In the genomic region with DNA sequence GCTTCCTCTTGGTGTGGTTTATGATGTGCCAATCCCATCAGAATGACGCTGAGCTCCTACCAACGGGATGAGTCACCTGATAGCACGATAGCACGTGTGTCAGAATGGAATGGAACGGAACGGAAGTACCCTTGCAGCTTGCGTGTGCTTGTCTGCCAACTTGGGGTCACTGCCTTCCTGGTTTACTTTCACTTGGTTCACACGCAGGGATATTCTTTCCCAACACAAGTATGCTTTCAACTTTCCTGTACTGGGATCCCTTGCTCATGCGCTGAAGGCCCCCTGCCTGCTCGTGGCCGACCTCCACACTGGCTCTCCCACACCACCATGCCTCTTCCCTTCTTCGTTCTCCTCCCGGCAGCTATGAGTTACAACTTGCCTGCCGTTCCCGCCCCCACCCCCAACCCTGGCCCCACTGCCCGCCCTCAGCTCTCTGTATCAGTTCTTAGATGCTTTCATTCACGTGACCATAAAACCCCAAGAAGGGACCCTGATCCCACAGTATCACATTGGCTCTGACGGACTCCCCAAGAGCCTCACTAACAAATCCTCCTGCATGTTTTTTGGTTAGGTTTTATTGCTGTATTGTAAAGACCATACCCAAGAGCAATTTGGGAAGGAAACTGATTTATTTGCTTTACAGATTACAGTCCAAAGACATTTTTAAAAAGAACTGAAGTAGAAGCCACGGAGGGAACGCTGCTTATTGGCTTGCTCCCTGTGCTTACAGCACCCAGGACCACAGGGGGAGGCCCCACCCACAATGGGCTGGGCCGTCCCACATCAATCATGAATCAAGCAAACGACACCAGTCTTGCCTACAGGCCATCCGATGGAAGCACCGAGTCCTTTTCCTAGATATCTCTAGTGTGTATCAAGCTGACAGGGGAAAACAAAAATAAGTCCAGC, we compare ENCODE assay signal across 8 mouse cellular contexts. TPM values are rescaled to one million over a fixed set of nuclear protein-coding genes. Genes with fewer than 3 reads are reported as not detected.
A peak's percentile ranks its signal among the peaks of the same experiment; 100 is the strongest.
DNase-seq lines count a peak whose midpoint lies in the region; ATAC-seq and TF ChIP-seq lines count a peak whose summit lies in the region.

No protein-coding gene starts in this region.

- H3K9me3 ChIP-seq in lung, embryonic 16.5 days (ENCODE audit: control insufficient read depth, low read length): no peaks in the 10 kb centered on the region

- no peaks in the 10 kb centered on the region for H3K27me3 ChIP-seq in lung, embryonic 16.5 days (ENCODE audit: control insufficient read depth, insufficient read depth, low read depth, low read length)

- H3K9ac ChIP-seq in lung, embryonic 16.5 days (ENCODE audit: low read length): peak overlapping the region; percentile 12; the same call in 1 of the 2 replicates

- peaks cover 2% of the 10 kb centered on the region; the same call in 1 of the 2 replicates for H3K36me3 ChIP-seq in lung, embryonic 16.5 days (ENCODE audit: control insufficient read depth, insufficient read depth, low read length)

- peak overlapping the region; percentile 92 for H3K27ac ChIP-seq in bone marrow macrophage, adult 2 months (ENCODE audit: insufficient read depth, low read depth, low read length)
- H3K27ac ChIP-seq in lung, embryonic 16.5 days (ENCODE audit: low read length): peak overlapping the region; percentile 55

- H3K4me3 ChIP-seq in bone marrow macrophage, adult 2 months (ENCODE audit: insufficient read depth, low read length): peak overlapping the region; percentile 60
- peak overlapping the region; percentile 89 for H3K4me3 ChIP-seq in lung, embryonic 16.5 days (ENCODE audit: low read length)

- H3K4me2 ChIP-seq in lung, embryonic 16.5 days (ENCODE audit: low read depth, low read length): peak overlapping the region; percentile 59

- H3K4me1 ChIP-seq in bone marrow macrophage, adult 2 months (ENCODE audit: control insufficient read depth, insufficient read depth, low read length): peaks cover 16% of the 10 kb centered on the region
- peaks cover 16% of the 10 kb centered on the region for H3K4me1 ChIP-seq in lung, embryonic 16.5 days (replicated peaks; ENCODE audit: control insufficient read depth, insufficient read depth, low read length)

- peak; percentile 79 for DNase-seq in ES-CJ7 (ENCODE audit: low read depth, low spot score)
- peak; percentile 19 for DNase-seq in forelimb bud, embryonic 11.5 days (ENCODE audit: low read depth, low spot score)
- peak; percentile 34 for DNase-seq in kidney, adult 18-20 months
- no peak for DNase-seq in right cerebral cortex, adult 2 months (ENCODE audit: low spot score in 2 of 2)

- peak; percentile 82 for ATAC-seq in lung, embryonic 16.5 days (ENCODE audit: low read depth)
- peak; percentile 59 for ATAC-seq in neutrophil, adult 5-6 weeks (ENCODE audit: extremely low read depth, insufficient number of reproducible peaks, low FRiP score, poor library complexity, severe bottlenecking)
- ATAC-seq in frontal cortex, adult (ENCODE audit: low TSS enrichment): no peak

- WGBS in lung, embryonic 16.5 days: 19% methylated on average over 24 of the region's 24 CpGs

- TF ChIP-seq POLR2A in bone marrow macrophage, adult 2 months (IDR thresholded peaks at IDR 0.05; ENCODE audit: borderline replicate concordance, low read depth, low read length): no peak

- no peak for TF ChIP-seq CTCF in bone marrow macrophage, adult 2 months (IDR thresholded peaks at IDR 0.05; ENCODE audit: low read depth, low read length)

RNA-seq across cellular contexts. Expression of gene Tfip11, which starts 1.3 kb away (rescaled TPM):
- 26.4 and 28.4 TPM in 2 replicates for polyA plus RNA-seq in bone marrow macrophage, adult 2 months (2012; ENCODE audit: insufficient read depth, insufficient read length, missing spikeins)
- 31.1 TPM in 2 replicates for polyA plus RNA-seq in lung, embryonic 16.5 days (2015; fragmentation: Nextera tagmentation; extraction: Ambion mirVana)
- 25.7 and 34.3 TPM in 2 replicates for total RNA-seq in neutrophil, adult 5-6 weeks (2017)

RNA-seq across cellular contexts. Expression of gene Srrd, which starts 17.9 kb away (rescaled TPM):
- 32.3 and 37.4 TPM in 2 replicates for polyA plus RNA-seq in bone marrow macrophage, adult 2 months (2012; ENCODE audit: insufficient read depth, insufficient read length, missing spikeins)
- 34.5 and 36.8 TPM in 2 replicates for polyA plus RNA-seq in lung, embryonic 16.5 days (2015; fragmentation: Nextera tagmentation; extraction: Ambion mirVana)
- 11.1 and 18.3 TPM in 2 replicates for total RNA-seq in neutrophil, adult 5-6 weeks (2017)

RNA-seq across cellular contexts. Expression of gene Hps4, which starts 18.0 kb away (rescaled TPM):
- polyA plus RNA-seq in bone marrow macrophage, adult 2 months (2012; ENCODE audit: insufficient read depth, insufficient read length, missing spikeins): 22.7 and 24.3 TPM in 2 replicates
- polyA plus RNA-seq in lung, embryonic 16.5 days (2015; fragmentation: Nextera tagmentation; extraction: Ambion mirVana): 28.9 and 34.8 TPM in 2 replicates
- total RNA-seq in neutrophil, adult 5-6 weeks (2017): 18.3 and 18.4 TPM in 2 replicates

RNA-seq across cellular contexts. Expression of gene Gm6583, which starts 30.9 kb away (rescaled TPM):
- polyA plus RNA-seq in bone marrow macrophage, adult 2 months (2012; ENCODE audit: insufficient read depth, insufficient read length, missing spikeins): not detected in 2 replicates
- polyA plus RNA-seq in lung, embryonic 16.5 days (2015; fragmentation: Nextera tagmentation; extraction: Ambion mirVana): 0.13 and 0.15 TPM in 2 replicates
- total RNA-seq in neutrophil, adult 5-6 weeks (2017): 0.12 TPM in 1 of 2 replicates, not detected in the other

RNA-seq across cellular contexts. Expression of gene Tpst2, which starts 48.4 kb away (rescaled TPM):
- 42.1 and 50.1 TPM in 2 replicates for polyA plus RNA-seq in bone marrow macrophage, adult 2 months (2012; ENCODE audit: insufficient read depth, insufficient read length, missing spikeins)
- 66.8 and 67.9 TPM in 2 replicates for polyA plus RNA-seq in lung, embryonic 16.5 days (2015; fragmentation: Nextera tagmentation; extraction: Ambion mirVana)
- total RNA-seq in neutrophil, adult 5-6 weeks (2017): 46.1 and 53.4 TPM in 2 replicates

Comparison
In these comparisons a context has a peak if more than half of its experiments do, and no peak if none do; other contexts are left out.
1. DNase-seq: peak in ES-CJ7 (single experiment), forelimb bud, embryonic 11.5 days (single experiment) and kidney, adult 18-20 months (single experiment); none in right cerebral cortex, adult 2 months (0 of 2).